Mouse (Mus musculus): Measurements from ENCODE around the gene Pigk.

Pigk gene

DNA sequence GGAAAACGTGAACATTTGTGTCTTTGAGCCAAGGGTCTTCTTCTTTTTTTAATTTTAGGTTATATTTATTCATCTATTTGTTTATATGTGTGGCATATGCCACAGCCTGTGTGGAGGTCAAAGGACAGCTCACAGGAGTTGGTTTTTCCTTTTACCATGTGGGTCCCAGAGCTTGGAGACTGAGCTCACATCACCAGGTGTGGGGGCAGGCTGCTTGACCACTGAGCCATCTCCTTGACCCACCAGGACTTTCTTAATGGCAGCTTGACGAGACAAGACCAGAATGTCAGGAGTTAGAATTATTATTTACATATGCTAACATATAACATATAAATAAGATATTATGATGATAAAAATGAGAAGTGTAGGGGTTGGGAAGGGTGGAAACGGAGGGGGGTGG is 182.2 kb downstream of the Pigk start:
- no peak for DNase-seq (ENCODE audit: low read depth, low spot score)

GRCm38 (mm10) chr3:152897196-152897595 is 183.3 kb downstream of the Pigk start:
- no peak for DNase-seq (ENCODE audit: low read depth, low spot score)

- no peak for DNase-seq (ENCODE audit: low read depth, low spot score)
These were observed 185.0 kb downstream of the Pigk start for GRCm38 (mm10) chr3:152898906-152899305.

DNA sequence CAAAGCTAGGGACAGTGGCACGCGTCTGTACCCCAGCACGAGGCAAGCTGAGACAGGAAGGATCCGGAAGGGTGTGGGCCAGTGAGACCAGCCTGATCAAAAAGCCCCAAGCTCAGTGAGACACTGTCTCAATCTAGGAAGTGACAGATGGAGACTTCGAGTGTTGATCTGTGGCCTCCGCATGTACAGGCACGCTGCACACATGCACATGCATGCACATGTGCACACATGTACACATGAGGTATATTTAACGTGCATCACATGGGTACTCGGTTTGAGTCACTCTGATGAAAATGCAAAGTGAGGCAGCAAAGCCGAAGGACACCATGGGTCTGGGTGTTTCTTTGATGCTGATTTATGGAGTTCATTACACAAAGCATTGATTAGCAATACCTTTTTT is 191.1 kb downstream of the Pigk start:
- DNase-seq (ENCODE audit: low read depth, low spot score): no peak

GRCm38 (mm10) chr3:152905800-152906199 is 191.9 kb downstream of the Pigk start:
- no peak for DNase-seq (ENCODE audit: low read depth, low spot score)

DNA sequence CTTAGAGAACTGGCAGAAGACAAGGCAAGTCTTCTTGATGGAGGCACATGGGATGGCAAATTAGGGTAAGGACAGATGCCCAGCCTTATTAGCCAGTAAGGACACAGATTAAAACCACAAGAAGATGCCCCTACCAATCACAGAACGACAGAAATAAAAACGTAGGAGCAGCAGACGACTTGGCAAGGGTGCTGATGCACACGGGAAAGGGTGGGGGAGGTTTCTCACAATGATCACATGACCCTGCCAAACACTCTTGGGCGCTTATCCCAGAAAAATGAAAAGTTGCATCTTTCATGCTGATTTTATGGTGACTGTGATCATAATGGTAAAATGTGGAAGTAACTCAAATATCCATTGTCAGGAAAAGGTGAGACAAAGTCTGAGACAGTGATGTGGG is 193.2 kb downstream of the Pigk start:
- DNase-seq (ENCODE audit: low read depth, low spot score): no peak

DNA sequence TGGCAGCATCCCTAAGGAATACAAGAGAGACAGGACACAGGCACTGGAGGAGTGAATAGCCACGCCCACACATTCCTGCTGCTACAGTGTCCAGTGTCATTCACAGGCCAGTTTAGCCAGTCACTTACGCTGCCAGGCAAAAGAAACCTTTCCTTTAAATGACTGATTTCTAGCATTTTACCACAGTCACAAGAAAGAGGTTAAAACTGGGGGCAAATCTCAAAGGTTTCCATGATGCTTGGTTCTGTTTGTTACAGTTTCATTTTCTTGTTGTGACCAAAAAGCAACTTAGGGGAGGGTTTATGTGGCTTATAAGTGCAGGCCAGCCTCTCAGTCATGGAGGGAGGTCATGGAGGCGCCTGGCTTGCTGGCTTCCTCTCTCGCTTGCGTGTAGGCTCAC is 193.8 kb downstream of the Pigk start:
- DNase-seq (ENCODE audit: low read depth, low spot score): no peak

- DNase-seq (ENCODE audit: low read depth, low spot score): no peak
These were observed 197.7 kb downstream of the Pigk start for GRCm38 (mm10) chr3:152911578-152911977.

DNA sequence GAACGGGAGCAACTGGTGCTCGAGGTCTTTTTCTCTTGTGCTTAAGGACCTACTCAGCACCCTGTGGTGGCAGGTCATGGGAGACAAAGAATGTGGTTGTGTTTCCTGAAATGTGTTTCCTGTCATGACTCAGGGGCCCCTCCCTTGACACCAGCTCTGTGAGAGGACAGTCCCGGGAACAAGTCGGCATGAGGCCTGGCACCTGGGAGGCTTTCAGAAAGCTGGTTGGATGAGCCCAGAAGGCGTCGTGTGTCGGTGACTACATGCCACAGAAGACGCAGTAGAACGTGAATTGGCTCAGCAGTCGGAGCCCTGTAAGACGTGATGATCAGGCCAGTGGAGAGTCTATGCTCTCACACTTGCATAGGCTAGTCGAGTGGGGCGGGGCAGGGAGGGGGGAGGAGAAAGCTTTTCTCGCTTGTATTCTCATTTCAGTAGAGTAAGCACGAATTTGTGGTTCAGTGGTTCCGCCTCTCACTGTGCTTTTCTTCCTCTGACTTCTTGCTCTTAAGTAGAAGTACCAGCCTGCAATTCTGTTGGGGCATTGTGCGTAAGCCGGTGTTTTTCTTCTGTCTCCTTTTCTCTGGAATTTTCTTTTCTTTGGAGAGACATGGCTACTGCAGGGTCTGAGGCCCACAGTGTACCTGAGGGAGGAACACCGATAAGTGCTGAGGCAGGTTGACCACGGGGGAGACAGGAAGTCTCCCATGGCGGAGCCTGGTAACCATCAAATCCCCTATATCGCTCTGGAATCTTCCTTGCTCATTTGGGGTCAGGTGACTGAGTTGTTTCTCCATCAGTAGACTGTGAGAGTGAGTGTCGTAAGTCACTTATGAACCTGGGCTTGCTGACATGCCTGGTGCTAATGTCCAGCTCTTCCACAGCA is 198.6 kb downstream of the Pigk start:
- no peak for DNase-seq (ENCODE audit: low read depth, low spot score)

- no peak for DNase-seq (ENCODE audit: low read depth, low spot score)
These were observed 199.2 kb downstream of the Pigk start for GRCm38 (mm10) chr3:152913150-152913549.

GRCm38 (mm10) chr3:152913625-152914024 is 199.7 kb downstream of the Pigk start:
- DNase-seq (ENCODE audit: low read depth, low spot score): no peak

- no peak for DNase-seq (ENCODE audit: low read depth, low spot score)
These were observed 200.5 kb downstream of the Pigk start for GRCm38 (mm10) chr3:152914376-152914775.

DNA sequence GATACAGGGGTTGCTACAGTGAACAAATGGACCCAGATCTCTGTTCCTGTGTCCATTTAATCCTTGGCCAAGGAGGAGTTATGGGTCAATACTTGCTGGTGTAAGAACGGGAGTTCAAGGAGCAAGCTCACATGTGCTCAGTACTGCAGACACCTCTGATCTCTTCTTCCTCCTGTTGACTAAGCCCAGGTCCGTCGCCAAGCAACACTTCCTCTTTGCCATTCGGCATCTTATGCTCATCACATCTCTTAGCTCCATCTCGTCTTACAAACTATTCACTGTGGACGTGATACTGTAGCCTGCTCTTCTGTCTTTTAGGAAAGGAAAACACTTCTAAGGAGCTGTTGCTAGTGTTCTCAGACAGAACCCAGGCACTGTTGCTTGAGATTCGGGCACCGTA is 203.7 kb downstream of the Pigk start:
- DNase-seq (ENCODE audit: low read depth, low spot score): no peak

GRCm38 (mm10) chr3:152919101-152919500 is 205.2 kb downstream of the Pigk start:
- no peak for DNase-seq (ENCODE audit: low read depth, low spot score)

DNA sequence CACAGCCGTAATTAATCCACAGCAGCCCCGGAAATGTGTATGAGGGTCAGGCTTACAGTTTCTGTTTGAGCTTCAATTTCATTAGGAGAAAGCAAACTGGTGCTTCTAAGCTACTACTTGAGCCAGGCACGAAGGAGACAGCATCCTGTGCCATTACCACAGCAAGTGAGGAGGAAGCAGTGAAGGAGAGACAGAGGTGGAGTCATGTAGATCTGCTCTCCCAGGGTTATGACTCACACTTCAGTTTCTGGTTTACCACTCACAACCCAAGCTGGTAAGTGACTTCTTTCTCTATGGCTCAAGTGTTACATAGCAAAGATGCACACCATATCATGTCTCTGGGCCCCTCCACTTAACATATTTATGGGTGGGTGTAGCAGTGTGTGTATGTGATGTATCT is 206.5 kb downstream of the Pigk start:
- no peak for DNase-seq (ENCODE audit: low read depth, low spot score)

GRCm38 (mm10) chr3:152923530-152923929 is 209.6 kb downstream of the Pigk start:
- DNase-seq (ENCODE audit: low read depth, low spot score): no peak

DNA sequence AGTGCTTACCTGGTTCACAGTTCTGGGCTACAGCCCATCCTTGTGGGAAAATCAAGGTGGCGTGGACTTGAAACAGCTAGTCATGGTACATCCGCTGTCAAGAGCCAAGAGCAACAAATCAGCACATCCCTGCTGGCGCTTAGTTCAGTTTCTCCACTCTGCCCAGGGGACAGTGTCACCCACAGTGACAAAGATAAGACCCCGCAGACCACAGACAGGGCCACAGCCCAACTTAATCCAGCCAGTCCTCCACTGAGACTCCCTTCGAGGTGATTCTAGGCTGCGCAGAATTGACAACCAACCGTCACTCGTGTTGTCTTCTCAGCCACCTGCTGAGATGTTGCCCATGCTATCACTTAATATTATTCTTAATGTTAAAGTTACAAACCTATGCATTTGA is 211.5 kb downstream of the Pigk start:
- DNase-seq (ENCODE audit: low read depth, low spot score): no peak

- DNase-seq (ENCODE audit: low read depth, low spot score): no peak
These were observed 212.3 kb downstream of the Pigk start for GRCm38 (mm10) chr3:152926166-152926565.

- DNase-seq (ENCODE audit: low read depth, low spot score): no peak
These were observed 214.5 kb downstream of the Pigk start for GRCm38 (mm10) chr3:152928287-152928975.

- DNase-seq (ENCODE audit: low read depth, low spot score): no peak
These were observed 215.4 kb downstream of the Pigk start for GRCm38 (mm10) chr3:152929256-152929787.

DNA sequence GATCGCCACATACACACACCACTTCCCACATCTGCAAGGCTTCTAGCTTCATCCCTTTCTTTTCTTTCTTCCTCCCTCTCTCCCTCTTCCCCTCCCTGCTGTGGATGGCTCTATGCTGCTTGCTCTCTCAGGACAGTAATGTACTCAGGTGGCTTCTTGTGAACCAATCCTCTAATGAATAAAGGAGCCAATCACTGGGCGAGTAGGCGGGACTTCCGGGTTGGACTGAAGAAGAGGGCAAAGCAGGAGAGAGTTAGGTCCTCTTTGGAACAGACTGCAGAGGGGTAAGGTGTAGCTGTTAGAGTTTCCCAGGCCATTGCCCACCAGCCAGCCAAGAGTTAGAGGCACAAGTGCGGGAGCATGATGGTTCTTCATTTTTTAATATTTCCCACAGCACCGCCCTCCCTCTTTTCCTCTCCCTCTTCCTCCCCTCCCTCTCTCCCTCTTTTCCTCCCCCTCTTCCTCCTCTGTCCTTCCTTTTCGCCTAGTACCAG is 215.9 kb downstream of the Pigk start:
- DNase-seq (ENCODE audit: low read depth, low spot score): no peak

- DNase-seq (ENCODE audit: low read depth, low spot score): no peak
These were observed 217.5 kb downstream of the Pigk start for GRCm38 (mm10) chr3:152931354-152931753.

DNA sequence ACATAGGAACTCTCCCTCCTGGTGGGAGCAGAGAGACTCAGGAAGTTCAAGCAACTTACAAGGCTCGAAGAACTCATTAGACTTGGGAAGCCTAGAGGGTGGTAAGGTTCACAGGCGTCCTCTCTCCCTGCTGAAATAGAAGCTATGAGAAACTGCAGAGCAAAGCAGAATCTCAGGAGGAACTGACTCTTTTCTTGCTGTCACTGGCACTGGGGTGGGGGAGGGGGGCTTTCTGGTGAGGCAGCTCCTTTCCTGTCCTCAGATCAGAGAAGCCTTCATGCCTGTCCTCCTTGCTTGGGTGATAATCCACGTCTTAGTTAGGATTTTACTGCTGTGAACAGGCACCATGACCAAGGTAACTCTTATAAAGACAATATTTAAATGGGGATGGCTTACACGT is 218.2 kb downstream of the Pigk start:
- no peak for DNase-seq (ENCODE audit: low read depth, low spot score)

Data from A20 (cell line).